Mouse (Mus musculus): Measurements from ENCODE around the gene A1cf. TPM values are rescaled to one million over a fixed set of nuclear protein-coding genes. Genes with fewer than 3 reads are reported as not detected.

Gene A1cf
- polyA plus RNA-seq, 1 experiment from 2014 or later = not detected

GRCm38 (mm10) chr19:31895971-31896370 is 27.4 kb downstream of the A1cf start:
- WGBS = 85% methylated on average over 1 of the region's 1 CpGs
- Histone ChIP-seq H3K9ac (no peak overlapping the region), H3K4me1 (no peaks in the 10 kb centered on the region), H3K27ac (no peak overlapping the region), H3K4me2 (no peak overlapping the region), H3K36me3 (replicated peaks) (no peaks in the 10 kb centered on the region), H3K4me3 (no peak overlapping the region), H3K27me3 (replicated peaks) (no peaks in the 10 kb centered on the region), H3K9me3 (no peaks in the 10 kb centered on the region)
- no peak for ATAC-seq (replicated peaks)

- Histone ChIP-seq H3K9me3 (no peaks in the 10 kb centered on the region), H3K4me2 (no peak overlapping the region), H3K9ac (no peak overlapping the region), H3K36me3 (replicated peaks) (no peaks in the 10 kb centered on the region), H3K27me3 (replicated peaks) (no peaks in the 10 kb centered on the region), H3K27ac (no peak overlapping the region), H3K4me1 (no peaks in the 10 kb centered on the region), H3K4me3 (no peak overlapping the region)
- 93% methylated on average over 1 of the region's 1 CpGs for WGBS
- no peak for ATAC-seq (replicated peaks)
Observed at GRCm38 (mm10) chr19:31896711-31897110, 28.1 kb downstream of the A1cf start.

- H3K4me2 ChIP-seq = no peak overlapping the region
- H3K9ac ChIP-seq = no peak overlapping the region
- 55% methylated on average over 7 of the region's 7 CpGs for WGBS
- no peaks in the 10 kb centered on the region for H3K36me3 ChIP-seq (replicated peaks)
- no peak overlapping the region for H3K4me3 ChIP-seq
- no peaks in the 10 kb centered on the region for H3K4me1 ChIP-seq
- no peaks in the 10 kb centered on the region for H3K9me3 ChIP-seq
- no peak for ATAC-seq (replicated peaks)
- no peaks in the 10 kb centered on the region for H3K27me3 ChIP-seq (replicated peaks)
- H3K27ac ChIP-seq = no peak overlapping the region
Observed at GRCm38 (mm10) chr19:31905671-31906070, 37.1 kb downstream of the A1cf start.

- no peaks in the 10 kb centered on the region for H3K27me3 ChIP-seq (replicated peaks)
- no peak overlapping the region for H3K4me3 ChIP-seq
- H3K27ac ChIP-seq = no peak overlapping the region
- H3K4me1 ChIP-seq = no peaks in the 10 kb centered on the region
- no peak overlapping the region for H3K4me2 ChIP-seq
- ATAC-seq (replicated peaks) = no peak
- no peaks in the 10 kb centered on the region for H3K36me3 ChIP-seq (replicated peaks)
- H3K9me3 ChIP-seq = no peaks in the 10 kb centered on the region
- no peak overlapping the region for H3K9ac ChIP-seq
- WGBS = 89% methylated on average over 6 of the region's 6 CpGs
Observed at GRCm38 (mm10) chr19:31910423-31910822, 41.9 kb downstream of the A1cf start.

DNA sequence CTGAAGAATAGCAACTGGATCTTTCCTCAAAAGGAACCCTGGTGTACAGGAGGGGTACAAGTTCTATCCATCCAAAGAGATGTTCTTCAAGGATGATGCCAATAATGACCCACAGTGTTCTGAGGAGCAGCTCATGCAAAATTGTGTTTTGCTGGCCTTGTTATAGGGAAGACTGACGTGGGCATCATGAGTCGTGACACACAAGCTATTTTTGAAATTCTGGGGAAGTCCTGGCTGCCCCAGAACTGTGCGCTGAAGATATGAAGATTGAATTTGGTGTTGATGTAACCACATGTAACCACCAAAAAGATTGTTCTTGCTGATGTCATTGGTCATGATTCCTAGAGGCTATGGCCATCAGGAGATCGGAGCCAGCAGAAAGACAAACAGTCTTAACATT is 45.4 kb downstream of the A1cf start:
- 92% methylated on average over 4 of the region's 4 CpGs for WGBS
- no peak overlapping the region for H3K27ac ChIP-seq

DNA sequence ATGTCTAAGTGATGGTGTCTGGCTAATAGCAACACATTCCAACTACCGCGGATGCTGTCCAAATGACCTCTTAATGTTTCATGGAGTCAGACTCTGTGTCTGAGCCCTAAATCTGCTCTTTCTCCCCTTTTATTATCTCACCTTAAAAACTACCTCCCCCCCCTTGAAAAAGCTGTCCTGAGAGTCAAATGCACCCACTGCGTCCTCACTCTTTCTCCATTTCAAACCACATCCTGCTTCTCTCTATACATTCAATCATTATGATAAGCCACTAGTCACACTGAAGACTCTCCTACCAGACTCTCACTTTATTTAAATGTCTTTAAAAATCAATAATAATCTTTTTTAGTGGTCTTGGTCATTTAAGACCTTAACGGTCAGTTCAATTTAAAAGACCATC is 51.8 kb downstream of the A1cf start:
- Histone ChIP-seq H3K4me2 (no peak overlapping the region), H3K27me3 (replicated peaks) (no peaks in the 10 kb centered on the region), H3K4me1 (no peaks in the 10 kb centered on the region), H3K9ac (no peak overlapping the region), H3K9me3 (no peaks in the 10 kb centered on the region), H3K4me3 (no peak overlapping the region), H3K27ac (no peak overlapping the region), H3K36me3 (replicated peaks) (no peaks in the 10 kb centered on the region)
- ATAC-seq (replicated peaks) = no peak
- WGBS = 96% methylated on average over 4 of the region's 4 CpGs

More for the DNA sequence above, 45.4 kb downstream of the A1cf start:
- H3K36me3 ChIP-seq (replicated peaks) = no peaks in the 10 kb centered on the region
- H3K4me1 ChIP-seq = no peaks in the 10 kb centered on the region
- no peaks in the 10 kb centered on the region for H3K27me3 ChIP-seq (replicated peaks)
- H3K4me2 ChIP-seq = no peak overlapping the region
- H3K9ac ChIP-seq = no peak overlapping the region
- no peak overlapping the region for H3K4me3 ChIP-seq
- H3K9me3 ChIP-seq = no peaks in the 10 kb centered on the region
- no peak for ATAC-seq (replicated peaks)

- Histone ChIP-seq H3K27me3 (replicated peaks) (no peaks in the 10 kb centered on the region), H3K27ac (no peak overlapping the region), H3K36me3 (replicated peaks) (no peaks in the 10 kb centered on the region), H3K9ac (no peak overlapping the region), H3K4me2 (no peak overlapping the region), H3K4me1 (no peaks in the 10 kb centered on the region), H3K4me3 (no peak overlapping the region), H3K9me3 (no peaks in the 10 kb centered on the region)
- ATAC-seq (replicated peaks) = no peak
- 32% methylated on average over 5 of the region's 5 CpGs for WGBS
Observed at GRCm38 (mm10) chr19:31921852-31922251, 53.3 kb downstream of the A1cf start.

DNA sequence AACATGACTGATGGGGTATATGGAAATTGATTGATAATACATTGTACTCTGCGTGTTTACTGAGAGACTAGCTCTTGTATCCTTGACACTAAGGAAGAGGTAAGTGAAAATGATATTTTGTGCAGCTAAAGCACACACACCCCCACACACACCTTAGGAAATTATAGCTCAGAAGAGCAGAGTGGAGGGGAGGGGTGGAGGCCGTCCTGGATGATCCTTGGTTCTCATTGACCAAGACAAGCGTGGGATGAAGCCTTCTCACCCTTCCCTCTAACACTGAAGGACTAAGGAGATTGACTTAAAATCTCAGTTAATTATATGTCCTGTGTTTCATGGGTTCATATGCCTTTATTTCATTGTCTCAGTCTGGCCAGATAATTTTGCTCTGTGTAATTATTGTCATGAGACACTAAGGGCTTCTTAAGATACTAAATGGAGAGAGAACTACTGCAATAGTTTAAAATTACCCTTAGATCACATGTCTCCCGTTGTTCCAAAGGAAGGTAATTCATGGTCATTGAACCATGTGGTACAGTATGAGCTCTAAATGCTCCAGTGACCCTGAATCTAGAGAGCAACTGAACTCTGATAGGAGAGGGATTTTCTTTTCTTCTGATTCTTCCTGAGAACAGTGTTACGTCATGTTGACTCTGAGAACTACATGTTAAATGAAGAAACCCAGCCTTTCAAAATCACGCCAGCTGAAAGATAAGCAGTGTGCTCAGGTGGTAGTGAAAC is 55.2 kb downstream of the A1cf start:
- no peak for ATAC-seq (replicated peaks)
- Histone ChIP-seq H3K4me3 (no peak overlapping the region), H3K4me2 (no peak overlapping the region), H3K27ac (no peak overlapping the region), H3K36me3 (replicated peaks) (no peaks in the 10 kb centered on the region), H3K9me3 (no peaks in the 10 kb centered on the region), H3K4me1 (no peaks in the 10 kb centered on the region), H3K9ac (no peak overlapping the region), H3K27me3 (replicated peaks) (no peaks in the 10 kb centered on the region)
- WGBS = 83% methylated on average over 6 of the region's 6 CpGs

GRCm38 (mm10) chr19:31950793-31951489 is 82.4 kb downstream of the A1cf start:
- H3K9me3 ChIP-seq = no peaks in the 10 kb centered on the region
- H3K4me3 ChIP-seq = no peak overlapping the region
- H3K4me1 ChIP-seq = no peaks in the 10 kb centered on the region
- H3K4me2 ChIP-seq = no peak overlapping the region
- WGBS = 89% methylated on average over 7 of the region's 7 CpGs
- no peak for ATAC-seq (replicated peaks)
- no peaks in the 10 kb centered on the region for H3K36me3 ChIP-seq (replicated peaks)
- H3K27ac ChIP-seq = no peak overlapping the region
- no peak overlapping the region for H3K9ac ChIP-seq
- H3K27me3 ChIP-seq (replicated peaks) = no peaks in the 10 kb centered on the region

GRCm38 (mm10) chr19:31953799-31954198 is 85.2 kb downstream of the A1cf start:
- H3K4me3 ChIP-seq = no peak overlapping the region
- no peak overlapping the region for H3K9ac ChIP-seq
- no peaks in the 10 kb centered on the region for H3K4me1 ChIP-seq
- no peak for ATAC-seq (replicated peaks)
- no peaks in the 10 kb centered on the region for H3K9me3 ChIP-seq
- no peaks in the 10 kb centered on the region for H3K36me3 ChIP-seq (replicated peaks)
- H3K4me2 ChIP-seq = no peak overlapping the region
- WGBS = 84% methylated on average over 2 of the region's 2 CpGs
- no peak overlapping the region for H3K27ac ChIP-seq
- H3K27me3 ChIP-seq (replicated peaks) = no peaks in the 10 kb centered on the region

GRCm38 (mm10) chr19:31954267-31954666 is 85.7 kb downstream of the A1cf start:
- WGBS = 82% methylated on average over 4 of the region's 4 CpGs
- no peak overlapping the region for H3K4me3 ChIP-seq
- no peak overlapping the region for H3K9ac ChIP-seq
- H3K4me1 ChIP-seq = no peaks in the 10 kb centered on the region
- no peaks in the 10 kb centered on the region for H3K36me3 ChIP-seq (replicated peaks)
- H3K27me3 ChIP-seq (replicated peaks) = no peaks in the 10 kb centered on the region
- no peak for ATAC-seq (replicated peaks)
- H3K9me3 ChIP-seq = no peaks in the 10 kb centered on the region
- no peak overlapping the region for H3K4me2 ChIP-seq
- no peak overlapping the region for H3K27ac ChIP-seq

DNA sequence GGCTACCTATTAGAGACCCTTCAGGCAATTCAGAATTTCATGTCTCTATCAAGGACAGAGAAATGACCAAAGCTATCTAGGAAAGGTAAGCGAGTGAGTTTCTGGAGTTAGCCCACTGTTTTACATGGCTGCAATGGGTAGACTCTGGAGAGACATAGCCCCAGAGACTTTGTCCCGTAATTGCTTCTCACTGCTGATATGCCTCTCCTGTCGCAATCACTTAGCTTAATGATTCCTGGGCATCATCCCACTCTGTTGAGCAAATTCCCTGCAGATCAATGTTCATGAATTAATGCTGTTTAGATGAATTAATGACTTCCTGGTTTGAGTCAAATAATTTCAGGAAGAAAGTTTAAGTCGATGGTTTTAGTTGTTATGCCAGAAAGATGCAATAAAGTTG is 86.1 kb downstream of the A1cf start:
- Histone ChIP-seq H3K4me2 (no peak overlapping the region), H3K9me3 (no peaks in the 10 kb centered on the region), H3K27ac (no peak overlapping the region), H3K4me3 (no peak overlapping the region), H3K4me1 (no peaks in the 10 kb centered on the region), H3K9ac (no peak overlapping the region), H3K36me3 (replicated peaks) (no peaks in the 10 kb centered on the region), H3K27me3 (replicated peaks) (no peaks in the 10 kb centered on the region)
- no peak for ATAC-seq (replicated peaks)
- WGBS = 87% methylated on average over 4 of the region's 4 CpGs

GRCm38 (mm10) chr19:31956359-31956758 is 87.8 kb downstream of the A1cf start:
- no peaks in the 10 kb centered on the region for H3K27me3 ChIP-seq (replicated peaks)
- H3K9me3 ChIP-seq = no peaks in the 10 kb centered on the region
- 75% methylated on average over 2 of the region's 2 CpGs for WGBS
- H3K27ac ChIP-seq = no peak overlapping the region
- no peaks in the 10 kb centered on the region for H3K36me3 ChIP-seq (replicated peaks)
- H3K4me2 ChIP-seq = no peak overlapping the region
- H3K9ac ChIP-seq = no peak overlapping the region
- H3K4me1 ChIP-seq = no peaks in the 10 kb centered on the region
- H3K4me3 ChIP-seq = no peak overlapping the region
- ATAC-seq (replicated peaks) = no peak
